Mouse (Mus musculus) small intestine, adult 2 months (tissue): ENCODE results near the gene Itgb5. TPM values are rescaled to one million over a fixed set of nuclear protein-coding genes. Genes with fewer than 3 reads are reported as not detected.

Experiments
- H3K27ac ChIP-seq: fragments of 200-500 bp; 2 replicates; pipeline ENCODE4 v1.5.1; 2012; ENCODE audit warnings: low read depth, low read length, control low read depth, inconsistent platforms; ENCODE audit not compliant: insufficient read depth
- H3K27me3 ChIP-seq: fragments of 200-500 bp; 2 replicates; pipeline ENCODE4 v1.6.1; 2012; ENCODE audit warnings: mild to moderate bottlenecking, moderate library complexity, low read length, inconsistent platforms; ENCODE audit not compliant: control insufficient read depth, insufficient read depth
- H3K36me3 ChIP-seq: fragments of 200-500 bp; 2 replicates; pipeline ENCODE4 v1.6.1; 2012; ENCODE audit warnings: mild to moderate bottlenecking, low read length, control low read depth, inconsistent platforms; ENCODE audit not compliant: control insufficient read depth, insufficient read depth
- H3K4me1 ChIP-seq: fragments of 200-500 bp; 2 replicates; pipeline ENCODE4 v1.6.1; 2012; ENCODE audit warnings: low read length, inconsistent platforms, mixed read lengths; ENCODE audit not compliant: control insufficient read depth, insufficient read depth, insufficient read length
- H3K4me3 ChIP-seq: fragments of 200-500 bp; 2 replicates; pipeline ENCODE4 v1.5.1; 2012; ENCODE audit warnings: low read depth, mild to moderate bottlenecking, control low read depth, inconsistent platforms, low read length, moderate library complexity
- CTCF ChIP-seq: fragments of 200-500 bp; IDR thresholded peaks from 2 replicates; pipeline ENCODE4 v1.5.1; 2012; ENCODE audit warnings: low read depth, mild to moderate bottlenecking, control low read depth, inconsistent platforms, low read length, moderate library complexity, mixed read lengths; ENCODE audit not compliant: insufficient replicate concordance, insufficient read length; ENCODE audit errors: extremely low read depth
- POLR2A ChIP-seq: fragments of 200-500 bp; IDR thresholded peaks from 2 replicates; pipeline ENCODE4 v1.6.1; 2012; ENCODE audit warnings: low read depth, mild to moderate bottlenecking, control low read depth, inconsistent platforms, low read length, moderate library complexity
- WGBS: fragments of 180-500 bp; shearing (Covaris S2); methylation state at CpG from one replicate; pipeline ENCODE4 v1.1.7; 2018; 5-methylcytosine and 5-hydroxymethylcytosine counted together
- polyA plus RNA-seq: library from polyadenylated mRNA; depleted of rRNA; stranded (reverse); fragments of >200 nt; gene quantifications from 2 replicates; pipeline ENCODE4 v1.2.3, GENCODE M21; 2012

The Itgb5 gene
- polyA plus RNA-seq, 1 experiment = 80.3 TPM

GRCm38 (mm10) chr16:33965878-33966537 is 136.5 kb downstream of the Itgb5 start:
- no peak overlapping the region for H3K27ac ChIP-seq
- peaks cover 11% of the 10 kb centered on the region for H3K36me3 ChIP-seq
- H3K4me1 ChIP-seq = peaks cover 4% of the 10 kb centered on the region; the same call in 1 of the 2 replicates
- TF ChIP-seq POLR2A = no peak
- no peak for TF ChIP-seq CTCF
- H3K27me3 ChIP-seq = no peaks in the 10 kb centered on the region
- peak overlapping the region; percentile 96 for H3K4me3 ChIP-seq
- 3% methylated on average over 15 of the region's 15 CpGs for WGBS

GRCm38 (mm10) chr16:33966538-33967282 is 137.2 kb downstream of the Itgb5 start, which contains the start of gene Umps:
TSS of gene Umps (minus strand) at chr16:33967038.
- peaks cover 4% of the 10 kb centered on the region; the same call in 1 of the 2 replicates for H3K4me1 ChIP-seq
- peaks cover 4% of the 10 kb centered on the region for H3K36me3 ChIP-seq
- no peak within 1 kb of the TSS; the same call in 1 of the 2 replicates for H3K27ac ChIP-seq
- peak within 1 kb of the TSS; percentile 96 for H3K4me3 ChIP-seq
- TF ChIP-seq POLR2A (peak; percentile 25; the same call in 1 of the 2 replicates), CTCF (no peak)
- WGBS = under 1% methylated on average over 44 of the region's 44 CpGs
- H3K27me3 ChIP-seq = no peaks in the 10 kb centered on the region

DNA sequence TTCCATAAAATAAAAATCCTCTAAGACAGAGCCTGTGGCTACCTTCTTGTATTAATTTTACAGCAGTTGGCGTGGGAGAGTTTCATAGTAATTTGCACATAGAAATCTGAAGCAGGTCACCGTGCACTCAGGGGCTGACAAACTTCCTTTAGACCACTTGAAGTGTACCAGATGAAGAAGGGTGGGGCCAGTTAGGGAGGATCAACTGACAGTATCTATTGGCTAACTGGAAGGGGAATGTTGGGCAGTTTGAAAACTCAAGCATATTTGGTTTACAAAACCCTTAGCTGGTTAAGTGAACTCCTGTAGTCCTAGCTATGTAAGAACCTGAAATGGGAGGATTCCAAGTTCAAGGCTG is 137.8 kb downstream of the Itgb5 start:
- H3K36me3 ChIP-seq = no peaks in the 10 kb centered on the region
- 21% methylated on average over 2 of the region's 2 CpGs for WGBS
- no peak overlapping the region for H3K4me3 ChIP-seq
- H3K4me1 ChIP-seq = peaks cover 4% of the 10 kb centered on the region; the same call in 1 of the 2 replicates
- H3K27me3 ChIP-seq = no peaks in the 10 kb centered on the region
- H3K27ac ChIP-seq = no peak overlapping the region
- TF ChIP-seq CTCF = no peak
- no peak for TF ChIP-seq POLR2A

DNA sequence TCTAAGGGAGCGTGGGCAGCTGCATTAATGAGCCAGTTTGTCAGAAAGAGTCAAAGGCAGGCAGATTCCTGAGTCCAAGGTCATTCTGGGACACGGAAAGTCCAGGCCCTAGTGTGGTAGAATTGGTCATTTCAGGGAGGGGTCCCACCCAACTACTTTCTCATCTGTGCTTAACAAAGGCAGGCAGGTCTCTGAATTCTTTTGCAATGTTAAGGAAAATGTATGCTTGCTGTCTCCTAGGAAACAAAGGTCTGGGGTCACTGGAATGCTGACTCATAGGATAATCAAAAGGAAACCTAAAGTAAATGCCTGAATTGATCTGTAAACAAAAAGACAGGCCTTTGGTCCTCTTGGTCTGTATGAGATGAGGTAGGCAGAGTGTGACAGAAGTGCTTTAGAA is 150.4 kb downstream of the Itgb5 start:
- H3K4me1 ChIP-seq = no peaks in the 10 kb centered on the region
- no peaks in the 10 kb centered on the region for H3K36me3 ChIP-seq
- no peaks in the 10 kb centered on the region for H3K27me3 ChIP-seq
- TF ChIP-seq CTCF = no peak
- no peak for TF ChIP-seq POLR2A
- no peak overlapping the region for H3K4me3 ChIP-seq
- WGBS = 78% methylated on average over 2 of the region's 2 CpGs
- H3K27ac ChIP-seq = no peak overlapping the region

GRCm38 (mm10) chr16:33983712-33984111 is 154.2 kb downstream of the Itgb5 start:
- H3K4me1 ChIP-seq = peaks cover 3% of the 10 kb centered on the region
- no peak overlapping the region for H3K4me3 ChIP-seq
- H3K36me3 ChIP-seq = no peaks in the 10 kb centered on the region
- WGBS = 96% methylated on average over 6 of the region's 6 CpGs
- TF ChIP-seq CTCF = no peak
- TF ChIP-seq POLR2A = no peak
- no peaks in the 10 kb centered on the region for H3K27me3 ChIP-seq
- no peak overlapping the region for H3K27ac ChIP-seq

DNA sequence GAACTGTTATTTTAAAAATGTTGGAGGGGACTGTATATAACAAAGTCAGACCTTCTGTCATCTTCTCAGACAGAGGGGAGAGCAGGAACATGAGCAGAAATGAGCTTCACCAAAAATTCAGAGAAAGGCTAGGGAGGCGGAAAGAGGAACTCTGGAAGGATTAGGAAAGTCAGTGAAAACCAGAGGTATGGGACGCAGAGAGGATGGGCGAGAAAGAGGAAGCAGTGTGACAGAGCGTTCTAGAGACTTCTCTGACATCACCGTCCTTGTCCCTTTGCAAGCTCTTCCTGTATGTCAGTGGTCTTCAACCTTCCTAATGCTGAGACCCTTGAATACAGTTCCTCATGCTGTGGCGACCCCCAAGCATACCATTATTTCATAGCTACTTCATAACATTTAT is 155.9 kb downstream of the Itgb5 start:
- H3K4me1 ChIP-seq = peaks cover 14% of the 10 kb centered on the region
- TF ChIP-seq POLR2A (no peak), CTCF (no peak)
- H3K27me3 ChIP-seq = no peaks in the 10 kb centered on the region
- H3K36me3 ChIP-seq = no peaks in the 10 kb centered on the region
- H3K4me3 ChIP-seq = no peak overlapping the region
- 85% methylated on average over 6 of the region's 6 CpGs for WGBS
- H3K27ac ChIP-seq = no peak overlapping the region

- H3K27ac ChIP-seq = no peak overlapping the region
- no peak overlapping the region for H3K4me3 ChIP-seq
- no peak for TF ChIP-seq CTCF
- no peak for TF ChIP-seq POLR2A
- WGBS = 92% methylated on average over 7 of the region's 7 CpGs
- no peaks in the 10 kb centered on the region for H3K27me3 ChIP-seq
- peaks cover 14% of the 10 kb centered on the region for H3K4me1 ChIP-seq
- H3K36me3 ChIP-seq = no peaks in the 10 kb centered on the region
Observed at GRCm38 (mm10) chr16:33986993-33987392, 157.5 kb downstream of the Itgb5 start.
